Mouse (Mus musculus): ENCODE measurements around the gene Pkd1l2.

Pkd1l2 gene

DNA sequence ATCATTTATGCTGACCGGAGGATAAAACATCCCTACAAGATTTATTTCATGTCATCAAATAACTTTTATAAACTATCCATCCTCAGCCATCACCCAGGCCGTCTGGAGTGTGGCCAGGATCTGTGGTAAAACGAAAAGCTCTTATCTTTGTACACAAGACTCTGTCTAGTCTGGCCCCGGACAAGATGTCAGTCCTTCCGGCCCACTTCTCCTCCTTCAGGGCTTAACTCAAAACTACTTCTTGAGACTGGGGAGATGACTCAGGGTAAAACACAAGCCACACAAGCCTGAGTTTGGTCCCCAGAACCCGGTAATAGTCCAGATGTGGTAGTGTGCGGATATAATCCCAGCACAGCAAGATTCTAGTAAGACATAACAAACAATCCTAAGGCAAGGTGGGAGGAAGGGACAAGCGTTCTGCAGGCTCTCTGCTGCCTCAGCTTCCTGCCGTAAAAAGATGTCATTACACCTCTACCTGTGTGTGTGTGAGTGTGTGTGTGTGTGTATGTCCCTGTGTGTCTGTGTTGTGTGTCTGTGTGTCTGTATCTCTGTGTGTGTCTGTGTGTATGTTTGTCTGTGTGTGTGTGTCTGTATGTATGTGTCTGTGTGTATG, 804 bp upstream of the Pkd1l2 start:
- DNase-seq, result no peak

DNA sequence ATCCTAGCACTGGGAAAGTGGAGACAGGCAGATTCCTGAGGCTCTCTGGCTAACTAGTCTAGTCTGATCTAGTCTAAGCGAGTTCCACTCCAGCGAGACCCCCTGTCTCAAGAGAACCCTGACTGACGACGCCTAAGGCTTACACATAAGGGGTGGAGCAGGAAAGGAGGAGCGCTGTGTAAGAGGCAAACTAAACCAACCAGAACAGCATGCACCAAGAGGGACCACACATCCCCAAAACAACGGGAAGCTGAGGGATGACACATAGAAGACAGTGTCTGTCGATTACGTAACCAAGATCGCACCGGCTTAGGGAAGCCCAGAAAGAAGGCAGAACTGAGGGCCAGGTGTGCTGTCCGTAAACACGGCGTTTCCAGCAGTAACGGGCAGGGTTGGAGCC, 2.6 kb downstream of the Pkd1l2 start:
- DNase-seq, result no peak

DNA sequence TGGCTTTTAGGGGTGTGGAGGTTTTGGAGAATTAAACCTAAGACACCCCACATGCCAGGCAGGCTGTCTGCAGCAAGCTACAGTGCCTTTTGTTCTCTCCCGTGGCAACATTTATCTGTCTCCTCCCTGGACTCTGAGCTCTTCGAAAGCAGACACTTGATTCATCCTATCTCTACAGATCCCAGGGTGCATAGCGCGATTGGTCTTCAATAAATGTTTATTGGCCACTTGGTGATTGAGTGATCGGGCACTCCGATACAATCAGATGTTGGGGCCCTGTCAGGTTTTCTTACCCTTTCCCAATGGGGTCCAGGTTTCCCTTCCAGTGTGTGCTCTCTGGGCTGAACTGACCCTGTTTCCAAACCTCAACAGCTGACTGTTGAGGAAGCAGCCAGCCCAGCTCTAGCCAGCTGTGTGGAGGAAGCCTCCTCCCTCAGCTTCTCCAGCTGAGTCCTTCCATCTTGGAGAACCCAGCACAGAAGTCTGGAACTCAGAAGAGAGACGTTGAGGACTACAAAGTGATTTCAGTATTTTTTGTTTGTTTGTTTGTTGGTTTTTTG, 3.8 kb downstream of the Pkd1l2 start:
- DNase-seq, result no peak

DNA sequence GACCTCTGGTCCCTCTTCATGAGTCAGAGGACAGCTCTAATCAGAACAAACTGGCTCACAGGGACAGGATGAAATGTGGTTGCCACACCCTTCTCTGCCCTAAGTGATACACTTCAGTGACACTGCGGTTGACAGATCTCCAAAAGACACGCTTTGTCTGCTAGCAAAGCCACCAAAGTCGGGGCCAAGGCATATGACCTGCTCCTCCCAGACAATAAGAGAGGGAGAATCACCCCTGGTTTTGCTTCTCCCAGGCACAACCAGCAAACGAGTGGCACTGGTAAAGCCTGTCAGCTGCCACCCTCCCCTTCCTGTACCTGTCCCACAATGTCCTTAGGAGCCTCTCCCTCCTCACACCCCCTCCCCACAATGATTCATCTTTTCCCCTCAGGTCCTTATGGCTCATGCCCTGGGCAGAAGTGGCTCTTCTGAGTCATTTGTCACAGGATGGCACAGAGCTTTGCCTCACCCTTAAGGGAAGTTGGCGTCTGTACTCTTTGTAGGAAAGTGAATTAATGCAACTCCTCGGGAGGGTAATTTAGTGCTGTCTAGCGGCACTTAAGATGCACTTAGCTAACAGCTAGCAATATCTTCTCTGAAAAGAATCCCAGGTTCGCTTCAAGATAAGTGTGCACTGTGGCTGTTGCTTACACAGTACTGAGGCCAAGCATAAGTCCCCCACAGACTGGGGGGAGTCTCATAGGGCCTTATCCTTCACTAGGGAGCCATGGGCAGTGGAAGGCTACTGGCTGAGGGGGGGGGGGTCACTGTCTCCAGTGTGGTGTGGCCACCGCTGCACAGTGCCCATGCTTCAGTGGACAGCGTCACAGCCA, 7.7 kb downstream of the Pkd1l2 start:
- DNase-seq, result no peak

DNA sequence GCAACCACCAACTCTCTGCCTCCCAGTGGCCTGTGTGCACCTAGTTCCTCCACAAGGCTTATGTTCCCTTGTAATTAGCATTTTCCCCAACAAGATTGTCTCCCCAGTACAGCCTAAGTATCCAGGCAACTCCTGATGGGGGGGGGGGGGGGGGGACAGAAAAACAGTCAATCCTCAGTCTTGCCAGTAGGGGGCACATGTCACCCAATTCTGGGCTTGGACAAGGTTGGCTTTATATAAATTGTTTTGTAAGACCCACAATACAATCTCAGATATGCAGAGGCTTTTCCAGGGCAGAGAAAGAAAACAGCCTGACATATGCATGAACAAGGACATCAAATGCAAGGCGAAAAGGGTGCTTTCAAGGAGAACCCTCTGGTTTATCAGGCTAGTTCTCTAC, 12.5 kb downstream of the Pkd1l2 start:
- DNase-seq, result no peak

DNA sequence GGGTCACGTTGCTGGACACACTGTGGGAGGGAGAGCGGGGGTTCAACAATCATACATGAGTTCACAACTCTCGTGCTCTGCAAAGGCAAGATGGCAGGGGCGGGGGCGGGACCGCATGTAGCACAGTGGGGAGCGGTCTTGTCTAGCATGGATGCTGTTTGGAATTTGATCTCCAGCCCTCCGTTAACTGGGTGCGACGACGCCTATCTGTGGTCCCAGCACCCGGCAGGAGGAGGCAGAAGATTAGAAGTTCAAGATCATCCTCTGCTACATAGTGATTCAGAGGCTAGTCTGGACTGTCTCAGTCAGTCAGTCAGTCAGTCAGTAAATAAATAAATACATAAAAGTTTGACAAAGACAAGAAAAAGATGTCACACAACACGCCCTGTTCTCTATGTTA, 14.0 kb downstream of the Pkd1l2 start:
- no peak for DNase-seq

DNA sequence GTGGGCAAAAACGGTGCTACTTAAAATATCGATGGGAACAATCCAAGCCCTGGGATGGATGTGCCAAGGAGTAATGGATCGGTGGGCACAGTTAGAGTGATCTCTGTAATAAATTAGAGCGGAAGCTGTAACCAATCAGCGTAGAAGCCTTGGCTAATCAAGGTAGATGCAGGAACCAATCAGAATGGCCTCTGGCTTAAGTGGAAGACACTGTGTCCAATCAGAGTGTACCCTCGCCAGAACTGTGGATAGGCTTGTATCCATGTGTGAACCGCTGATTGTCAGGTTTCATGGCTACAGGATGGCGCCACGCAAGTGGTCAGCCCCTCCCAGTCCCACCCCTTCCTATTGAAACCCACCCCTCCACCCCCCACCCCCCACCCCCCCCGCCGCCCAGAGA, 14.9 kb downstream of the Pkd1l2 start:
- no peak for DNase-seq

DNA sequence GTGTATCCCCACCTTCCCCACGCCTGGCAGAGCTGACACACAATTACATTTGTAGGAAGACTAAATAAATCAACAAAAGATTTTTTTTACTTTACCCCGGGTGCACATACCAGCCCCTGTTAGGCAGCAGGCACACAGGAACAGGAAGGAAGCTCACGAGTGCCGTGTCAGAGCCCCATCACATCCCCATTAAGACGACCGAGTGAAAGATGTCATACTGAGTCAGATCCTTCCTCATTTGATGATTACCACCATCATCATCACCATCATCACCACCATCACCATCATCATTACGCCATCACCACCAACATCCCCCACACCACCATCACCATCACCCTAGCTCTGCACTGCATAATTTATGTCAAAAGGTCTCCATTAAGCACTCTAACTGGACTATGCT, 15.3 kb downstream of the Pkd1l2 start:
- no peak for DNase-seq

DNA sequence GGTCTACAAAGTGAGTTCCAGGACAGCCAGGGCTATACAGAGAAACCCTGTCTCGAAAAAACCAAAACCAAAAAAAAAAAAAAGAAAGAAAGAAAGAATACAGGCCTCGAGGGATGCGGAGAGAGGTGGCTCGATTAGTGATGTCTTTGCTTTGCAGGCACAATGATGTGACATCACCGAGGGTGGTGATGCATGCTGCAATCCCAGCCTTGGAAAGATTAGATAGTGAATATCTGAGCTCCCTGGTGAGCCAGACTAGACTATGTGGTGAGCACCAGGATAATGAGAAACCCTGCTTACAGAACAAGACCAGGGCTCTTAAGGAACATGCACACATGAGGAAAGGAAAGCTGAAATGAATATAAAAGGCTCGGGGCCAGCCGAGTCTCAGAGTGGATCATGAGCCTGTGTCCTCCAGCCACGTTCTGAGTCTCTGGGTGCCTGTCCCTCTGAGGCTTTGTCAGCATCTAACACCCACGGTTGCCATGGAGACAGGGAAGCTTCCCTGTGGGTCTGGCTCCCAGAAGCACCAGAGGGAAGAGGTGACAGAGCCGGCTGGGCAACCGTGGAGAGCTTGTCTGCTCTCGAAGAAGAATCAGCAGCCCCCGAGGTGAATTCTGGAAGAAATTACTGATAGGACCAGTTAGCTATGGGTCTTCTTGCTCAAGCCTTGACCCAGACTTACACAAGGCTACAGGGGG, 20.9 kb downstream of the Pkd1l2 start:
- DNase-seq, result no peak

DNA sequence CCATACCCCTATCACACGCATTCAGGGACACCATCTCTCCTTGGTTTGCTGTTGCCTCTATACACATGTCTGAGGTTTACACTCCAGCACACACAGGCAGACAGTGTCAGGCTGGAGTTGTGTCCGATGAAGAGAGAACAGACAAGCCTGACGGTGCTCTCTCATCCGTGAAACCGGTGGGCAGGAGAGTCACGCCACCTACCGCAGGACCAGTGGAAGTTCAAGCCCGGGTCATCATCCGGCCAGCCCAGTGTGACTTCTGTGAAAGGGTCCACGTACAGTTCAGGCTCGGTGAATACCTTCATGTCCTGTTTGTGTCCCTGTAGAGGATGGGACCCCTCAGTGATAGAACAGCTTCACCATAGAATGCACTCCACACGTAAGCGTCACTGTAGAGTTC, 21.9 kb downstream of the Pkd1l2 start:
- DNase-seq, result no peak

DNA sequence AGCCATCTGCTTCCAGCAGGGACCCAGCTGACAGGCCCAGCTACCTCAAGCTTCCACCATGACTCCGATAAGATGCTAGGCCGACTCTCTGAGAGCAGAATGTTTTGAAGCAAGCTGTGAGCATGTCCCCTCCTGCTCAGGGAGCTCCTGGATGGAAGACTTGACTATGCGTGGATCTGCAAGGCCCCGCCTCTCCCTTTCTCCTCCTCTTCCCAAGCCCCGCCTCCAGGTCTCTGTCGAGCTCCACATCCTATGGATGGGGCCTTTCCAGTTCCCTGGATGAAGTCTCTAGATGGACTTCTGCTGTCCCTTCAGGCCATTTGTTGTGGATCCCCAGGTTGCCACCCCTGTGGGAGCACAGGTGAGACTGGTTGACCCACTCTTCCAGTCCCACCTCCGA, 23.2 kb downstream of the Pkd1l2 start:
- DNase-seq, result no peak

DNA sequence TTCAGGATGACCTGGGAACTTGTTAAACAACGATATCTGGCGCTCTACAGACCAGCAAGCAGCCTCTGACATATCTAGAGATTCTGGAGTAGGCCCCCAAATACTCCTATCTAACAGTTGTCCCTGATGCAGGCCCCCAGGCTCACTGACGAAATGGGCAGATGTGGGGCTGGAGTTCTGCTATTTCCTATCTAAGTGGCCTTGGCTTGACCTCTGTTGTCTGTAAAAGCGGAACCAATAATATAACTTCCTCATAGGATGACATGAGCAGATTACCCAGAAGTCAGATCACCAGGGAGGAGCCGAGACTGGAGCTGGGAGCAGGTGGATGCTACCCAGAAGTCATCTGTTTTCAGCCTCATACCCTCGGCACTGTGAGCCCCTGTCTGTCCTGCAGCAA, 27.2 kb downstream of the Pkd1l2 start:
- no peak for DNase-seq

DNA sequence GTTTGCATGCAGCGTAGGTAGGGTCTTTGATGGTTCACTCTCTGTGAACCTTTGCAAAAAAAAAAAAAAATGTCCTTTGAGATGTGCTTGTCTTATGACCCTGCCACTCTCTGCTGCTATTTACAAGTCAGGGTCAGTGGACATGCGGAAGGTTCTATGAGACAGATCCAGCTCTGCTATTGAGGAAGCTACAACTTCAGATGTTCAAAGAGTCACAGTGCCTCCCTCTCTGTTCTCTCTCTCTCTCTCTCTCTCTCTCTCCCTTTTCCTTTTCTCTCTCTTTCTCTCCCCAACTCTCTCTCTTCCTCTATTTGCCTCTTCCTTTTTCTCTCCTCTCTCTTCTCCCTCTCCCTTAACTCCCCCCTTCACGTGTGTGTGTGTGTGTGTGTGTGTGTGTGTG, 28.1 kb downstream of the Pkd1l2 start:
- DNase-seq, result no peak

DNA sequence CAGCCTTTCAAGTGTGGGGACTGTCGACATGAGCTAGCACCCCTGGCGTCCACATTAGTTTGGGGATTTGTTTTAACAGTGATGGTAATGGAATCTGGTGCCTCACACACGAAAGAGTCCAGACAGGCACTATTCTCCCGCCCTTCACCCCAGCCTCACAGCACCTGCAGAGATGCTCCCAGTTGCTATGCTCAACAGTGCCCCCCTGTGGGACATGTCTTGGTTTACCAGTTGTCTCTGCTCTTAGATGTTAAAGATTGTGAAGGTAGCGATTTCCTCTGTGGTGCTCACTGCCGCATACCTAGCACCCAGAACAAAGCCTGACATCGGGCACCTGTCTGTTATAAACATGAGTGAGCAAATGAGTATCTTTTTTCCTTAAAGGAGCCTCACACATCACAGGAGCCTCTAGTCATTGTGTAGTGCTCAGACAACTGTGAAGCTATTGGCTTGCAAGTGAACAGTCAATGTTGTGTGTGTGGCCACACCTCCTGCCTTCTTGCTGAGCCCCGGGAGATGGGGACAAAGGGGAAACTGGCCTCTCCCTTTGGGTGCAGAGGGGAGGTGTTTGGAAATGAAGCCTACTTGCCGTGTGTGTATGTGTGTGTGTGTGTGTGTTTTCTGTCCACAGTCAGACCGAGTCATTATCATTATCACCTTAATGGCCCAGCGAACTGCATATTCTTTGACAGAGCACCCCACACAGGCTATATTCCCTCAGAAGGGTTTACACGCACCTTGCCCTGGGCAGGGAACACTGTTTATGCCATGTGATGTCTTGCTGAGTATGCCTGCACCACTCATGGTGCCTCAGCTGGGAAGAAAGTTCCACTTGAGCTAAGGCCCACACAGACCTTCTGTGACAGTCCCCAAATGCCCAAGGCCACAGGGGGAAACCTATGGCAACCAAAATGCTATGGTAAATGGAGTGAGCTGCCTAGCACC, 28.8 kb downstream of the Pkd1l2 start:
- DNase-seq, result no peak

DNA sequence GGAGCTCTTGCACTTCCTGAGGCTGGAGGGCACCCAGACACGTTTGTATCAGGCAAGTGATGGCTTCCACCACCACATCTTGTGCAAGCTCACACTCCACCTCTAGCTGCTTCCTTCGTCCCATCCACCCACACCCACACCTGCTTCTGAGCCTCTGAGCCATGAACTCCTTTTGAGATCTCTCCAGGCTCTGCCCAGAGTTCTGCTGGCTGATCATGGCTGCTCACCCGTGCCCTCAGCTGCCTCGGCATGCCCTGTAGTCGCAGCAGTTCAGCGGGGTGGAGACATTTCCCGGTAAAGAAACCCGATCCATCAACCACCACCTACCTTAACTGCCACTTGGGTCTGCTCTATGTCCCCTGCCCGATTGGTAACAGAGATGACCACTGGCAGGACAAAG, 30.9 kb downstream of the Pkd1l2 start:
- no peak for DNase-seq

DNA sequence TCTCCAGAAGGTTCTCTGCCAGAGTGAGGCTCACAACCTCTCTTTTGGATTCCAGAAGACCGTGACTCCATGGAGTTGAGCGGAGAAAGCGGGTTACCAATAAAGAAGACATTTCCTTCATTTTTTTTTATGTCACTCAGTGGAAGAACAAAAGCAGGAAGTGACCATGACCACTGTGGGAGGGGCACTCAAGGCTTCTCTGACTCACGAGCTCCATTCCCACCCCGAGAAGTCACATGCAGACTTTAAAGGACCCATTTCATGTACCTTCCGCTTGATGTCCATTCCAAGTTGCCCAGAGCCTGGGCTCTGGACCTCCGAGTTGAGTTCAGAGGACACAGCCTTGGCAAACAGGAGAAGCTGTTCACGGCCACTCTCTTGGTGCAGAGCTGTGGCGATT, 31.5 kb downstream of the Pkd1l2 start:
- DNase-seq, result no peak

DNA sequence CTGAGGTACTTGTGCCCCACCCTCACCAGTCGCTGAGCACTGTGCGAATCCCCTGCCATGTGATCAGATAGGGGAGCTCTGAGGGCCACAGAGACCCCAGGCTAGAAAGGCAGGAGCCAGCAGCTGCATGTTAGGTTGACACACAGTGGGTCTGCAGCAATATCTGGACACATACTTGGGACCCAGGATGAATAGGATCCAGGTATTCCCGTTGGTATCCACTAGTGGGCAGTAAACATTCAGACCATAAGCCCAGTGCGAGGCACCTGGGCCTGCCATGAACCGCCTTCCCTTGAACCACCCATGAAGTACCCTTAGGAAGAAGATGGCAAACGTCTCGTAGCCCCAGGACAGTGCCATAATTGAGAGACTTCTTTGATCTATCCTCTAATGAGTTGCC, 32.8 kb downstream of the Pkd1l2 start:
- DNase-seq, result no peak

DNA sequence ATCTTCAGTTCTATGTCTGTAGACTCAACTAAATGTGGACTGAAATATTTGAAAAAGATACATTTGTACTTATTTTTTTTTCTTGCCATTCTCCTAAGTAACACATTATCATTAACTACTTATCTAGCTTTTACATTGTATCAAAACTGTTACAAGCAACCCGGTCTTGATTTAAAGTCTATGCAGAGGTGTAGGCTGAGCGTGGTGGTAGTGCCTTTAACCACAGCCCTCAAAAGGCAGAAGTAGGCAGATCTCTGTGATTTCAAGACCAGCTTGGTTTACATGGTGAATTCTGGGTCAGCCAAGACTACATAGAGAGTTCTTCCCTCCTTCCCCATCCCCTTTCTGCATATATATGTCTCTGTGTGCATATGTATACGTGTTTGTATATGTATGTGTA, 38.7 kb downstream of the Pkd1l2 start:
- DNase-seq, result no peak

DNA sequence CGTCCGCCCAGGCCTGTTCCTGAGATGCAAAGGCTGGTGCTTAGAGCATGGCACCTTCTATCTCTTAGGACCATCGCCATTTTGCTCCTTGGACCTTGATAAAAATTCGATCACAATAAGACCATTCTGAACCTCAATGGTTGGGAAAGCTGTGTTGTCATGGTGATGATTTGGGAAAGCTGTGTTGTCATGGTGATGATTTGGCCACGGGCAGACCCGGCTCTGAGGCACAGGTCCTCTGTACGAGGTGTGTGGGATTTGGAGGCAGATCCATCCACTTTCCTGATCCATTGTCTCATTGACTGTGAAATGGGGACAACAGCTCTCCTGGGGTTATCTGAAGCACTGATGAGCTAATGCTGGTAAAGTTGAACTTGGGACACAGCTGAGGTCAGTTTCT, 42.4 kb downstream of the Pkd1l2 start:
- no peak for DNase-seq

DNA sequence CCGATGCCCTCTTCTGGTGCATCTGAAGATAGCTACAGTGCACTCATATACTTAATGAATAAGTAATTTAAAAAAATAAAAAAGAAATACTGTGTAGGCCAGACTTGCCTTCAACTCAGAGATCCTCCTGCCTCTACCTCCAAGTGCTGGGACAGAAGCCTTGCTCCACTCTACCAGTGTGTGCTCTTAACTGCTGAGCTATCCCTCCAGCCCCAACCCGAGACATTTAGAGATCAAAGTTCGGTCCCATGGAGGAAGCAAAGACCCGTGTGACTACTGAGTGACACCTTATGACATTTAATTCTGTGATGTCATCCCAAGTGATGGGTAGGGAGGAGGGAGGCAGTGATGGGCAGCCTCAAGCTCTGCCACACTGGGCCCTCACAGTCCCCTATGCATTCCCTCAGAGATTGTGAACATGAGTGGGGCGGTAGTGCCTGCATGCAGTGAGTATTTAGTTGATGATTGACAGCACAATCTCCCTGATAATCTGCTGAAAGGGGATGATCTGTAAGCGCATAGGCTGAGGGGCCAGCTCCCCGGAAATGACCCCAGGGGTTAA, 44.8 kb downstream of the Pkd1l2 start:
- DNase-seq, result no peak

DNA sequence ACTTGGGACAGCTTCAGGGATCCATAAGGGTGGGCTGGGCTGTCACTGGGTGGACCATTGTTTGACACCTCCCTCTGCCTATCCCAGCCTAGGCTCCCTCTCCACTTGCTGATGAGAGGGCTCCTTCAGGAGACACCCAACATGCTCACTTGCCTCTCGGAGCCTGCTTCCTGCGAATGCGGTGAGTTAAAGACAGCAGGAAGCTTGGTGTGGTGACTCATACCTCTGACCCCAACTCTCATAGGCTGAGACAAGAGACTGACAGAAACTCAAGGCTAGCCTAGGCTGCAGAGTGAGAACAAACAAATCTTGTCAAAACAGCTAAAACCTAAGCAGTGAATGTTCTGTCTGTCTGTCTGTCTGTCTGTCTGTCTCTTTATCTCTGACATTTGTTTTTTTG, 48.9 kb downstream of the Pkd1l2 start:
- DNase-seq, result no peak

DNA sequence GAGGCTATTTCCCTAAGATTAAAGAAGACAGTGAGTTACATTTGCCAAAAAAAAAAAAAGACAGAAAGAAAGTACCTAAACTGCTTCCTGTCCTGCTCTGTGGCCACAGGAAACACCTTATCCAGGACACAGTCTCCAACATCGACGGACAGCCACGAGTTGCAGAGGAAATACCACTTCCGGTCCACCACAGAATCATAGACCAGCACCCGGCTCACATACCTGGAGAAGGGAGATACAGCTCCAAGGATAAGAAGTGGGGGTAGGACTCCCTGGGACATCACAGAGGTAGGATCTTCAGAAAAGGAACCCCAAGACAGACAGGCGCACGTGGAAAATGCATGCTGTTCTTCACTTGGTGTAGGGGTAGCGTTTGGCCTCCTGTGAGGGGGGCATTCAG, 49.6 kb downstream of the Pkd1l2 start:
- DNase-seq, result no peak

Measured in cerebellum, adult 9-11 months (tissue).